Mouse (Mus musculus) adrenal gland, postnatal 10 days (tissue): Measurements from ENCODE around the gene Cyp2d22. TPM values are rescaled to one million over a fixed set of nuclear protein-coding genes. Genes with fewer than 3 reads are reported as not detected.
"Not testable (repeated sequence)": the region's sequence is repeated elsewhere in the genome, so short reads cannot be mapped to it uniquely, and the experiment has no call there.

Experiments
- DNase-seq: peaks from one replicate; pipeline ENCODE4 v3.0.0; 2021; ENCODE audit warnings: mixed read lengths
- total RNA-seq, 2 experiments: library from RNA; stranded (reverse); gene quantifications; 2 replicates each; pipeline ENCODE4 v1.2.3; 2021

Gene Cyp2d22
- total RNA-seq, 2 experiments from 2014 or later, result 32.2 to 35.4 TPM

- DNase-seq, result peak; percentile 44
Measured at GRCm38 (mm10) chr15:82376393-82377138, 3.5 kb downstream of the Cyp2d22 start.

DNA sequence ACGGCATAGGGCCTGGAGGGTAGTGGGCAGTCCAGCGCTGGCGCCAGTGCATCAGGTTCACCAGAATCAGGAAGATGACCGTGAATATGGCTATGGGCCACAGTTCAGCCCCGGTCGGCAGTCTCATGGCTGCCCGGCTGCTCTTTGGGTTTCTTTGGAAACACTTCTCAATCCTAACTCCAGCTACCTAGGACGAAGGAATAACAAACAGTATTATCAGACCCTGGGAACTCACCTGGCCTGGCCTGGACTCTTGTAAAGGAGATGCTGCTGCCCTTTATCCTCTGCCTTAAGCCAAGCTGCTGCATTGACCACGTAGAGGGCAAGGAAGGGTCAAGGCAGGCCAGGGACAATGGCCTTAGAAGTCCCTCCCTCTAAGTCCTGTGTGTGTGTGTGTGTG, 4.2 kb downstream of the Cyp2d22 start:
- DNase-seq, result no peak

GRCm38 (mm10) chr15:82374437-82374836, 5.6 kb downstream of the Cyp2d22 start:
- DNase-seq, result no peak

GRCm38 (mm10) chr15:82372991-82373390, 7.1 kb downstream of the Cyp2d22 start:
- DNase-seq, result no peak

GRCm38 (mm10) chr15:82372446-82372845, 7.6 kb downstream of the Cyp2d22 start:
- DNase-seq, result no peak

- DNase-seq, result no peak
Measured at GRCm38 (mm10) chr15:82368851-82369250, 11.2 kb downstream of the Cyp2d22 start.

DNA sequence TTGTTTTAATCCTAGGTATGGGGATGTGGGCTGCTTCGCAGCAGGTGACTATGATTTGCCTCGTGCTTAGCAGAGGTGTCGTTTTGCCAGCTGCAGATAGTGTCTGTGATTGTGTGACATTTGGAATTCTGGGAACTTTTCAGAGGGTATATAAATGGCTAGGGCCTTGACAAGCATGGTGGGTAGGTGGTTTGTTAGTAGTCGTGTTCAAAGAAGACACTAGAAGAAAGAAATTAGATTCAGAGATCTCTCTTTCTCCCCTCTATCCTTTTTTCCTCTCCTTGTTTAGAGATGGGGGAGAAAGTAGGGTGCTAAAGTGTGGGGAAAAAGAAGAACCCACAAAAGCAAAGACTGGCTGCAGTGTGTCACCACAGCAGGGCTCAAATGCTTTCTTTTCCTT, 11.9 kb downstream of the Cyp2d22 start:
- no peak for DNase-seq

DNA sequence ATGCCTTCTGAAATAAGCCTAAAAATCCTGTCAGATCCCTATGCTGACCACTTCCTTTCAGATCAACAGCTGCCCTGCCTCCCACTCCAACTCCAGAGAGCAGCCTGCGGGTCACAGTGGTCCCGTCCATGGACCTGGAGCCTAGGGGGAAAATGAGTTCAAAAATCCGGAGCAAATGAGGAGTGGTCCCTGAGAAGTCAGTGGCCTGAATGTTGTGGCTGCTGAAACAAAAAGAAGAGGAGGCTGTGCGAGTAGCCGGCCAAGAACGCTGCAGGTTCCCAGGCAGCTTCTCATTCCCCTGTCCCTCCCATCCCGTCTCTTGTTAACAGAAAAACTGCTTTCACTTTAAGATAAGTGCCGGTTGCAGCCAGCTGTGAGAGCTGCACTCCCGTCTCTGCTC, 15.5 kb downstream of the Cyp2d22 start:
- not testable (repeated sequence) for DNase-seq

GRCm38 (mm10) chr15:82363801-82364200, 16.3 kb downstream of the Cyp2d22 start:
- not testable (repeated sequence) for DNase-seq

GRCm38 (mm10) chr15:82362234-82362633, 17.8 kb downstream of the Cyp2d22 start:
- no peak for DNase-seq

DNA sequence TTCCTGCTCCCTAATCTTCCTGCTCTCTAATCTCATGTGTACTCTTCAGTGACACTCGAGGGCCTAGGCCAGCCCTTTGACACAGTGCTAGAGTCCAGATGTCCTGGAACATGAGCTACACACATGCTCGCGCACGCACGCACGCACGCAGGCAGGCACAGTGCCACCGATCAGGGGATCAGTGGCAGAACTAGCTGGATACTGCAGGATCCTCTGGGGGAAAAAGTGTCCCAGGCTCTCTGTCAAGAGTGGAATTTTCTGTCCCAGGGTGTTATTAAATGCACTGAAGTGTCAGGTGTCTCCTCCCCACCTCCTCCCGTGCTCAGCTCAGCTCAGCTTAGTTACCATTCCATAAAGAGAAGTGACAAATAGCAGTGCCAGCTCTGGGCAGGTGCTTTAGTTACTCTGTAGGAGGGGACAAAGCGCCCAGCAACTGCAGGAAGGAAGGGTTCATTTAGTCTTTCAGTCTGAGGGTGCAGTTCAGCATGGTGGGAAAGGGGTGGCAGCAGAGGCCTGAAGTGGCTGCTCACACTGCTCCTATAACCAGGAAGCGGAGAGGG, 18.5 kb downstream of the Cyp2d22 start:
- DNase-seq, result no peak

DNA sequence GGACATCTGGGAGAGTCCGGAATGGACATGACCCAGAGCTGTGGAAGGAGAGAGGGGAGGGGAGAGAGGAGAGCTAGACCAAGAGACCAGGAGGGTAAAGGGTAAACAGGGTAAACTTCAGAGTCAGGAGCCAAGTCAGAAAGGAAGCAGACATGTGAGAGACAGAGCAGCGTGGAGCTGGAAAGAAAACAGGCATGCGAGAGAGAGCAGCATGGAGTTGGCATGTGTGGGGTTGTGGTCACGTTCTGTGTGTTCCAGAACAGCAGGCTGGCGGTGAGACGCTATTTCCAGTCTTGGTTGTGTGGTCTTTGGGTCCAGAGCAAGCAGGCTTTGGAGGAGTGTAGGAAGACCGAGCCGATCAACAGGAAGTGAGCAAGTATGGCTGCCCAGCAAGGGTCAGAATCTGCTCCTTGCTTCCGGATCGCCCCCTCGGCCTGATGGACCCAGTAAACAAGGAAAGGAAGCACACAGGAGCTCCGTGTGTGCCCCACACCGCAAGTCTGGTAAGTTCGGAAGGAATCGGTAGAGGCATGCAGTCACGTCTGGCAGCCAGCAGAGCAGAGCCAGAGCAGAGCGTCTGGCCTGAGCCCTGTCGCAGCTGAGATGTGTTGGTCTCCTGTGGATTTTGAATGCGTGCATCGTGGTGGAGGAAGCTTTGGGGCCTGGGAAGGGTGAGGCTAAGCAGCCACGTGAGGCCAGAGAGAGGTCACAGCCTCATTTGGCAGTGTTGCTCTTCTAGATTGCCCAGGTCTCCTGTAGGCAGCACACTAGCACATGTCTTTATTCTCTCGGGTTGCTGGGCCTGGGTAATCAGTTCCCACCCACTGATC, 21.4 kb downstream of the Cyp2d22 start:
- peak; percentile 44 for DNase-seq

DNA sequence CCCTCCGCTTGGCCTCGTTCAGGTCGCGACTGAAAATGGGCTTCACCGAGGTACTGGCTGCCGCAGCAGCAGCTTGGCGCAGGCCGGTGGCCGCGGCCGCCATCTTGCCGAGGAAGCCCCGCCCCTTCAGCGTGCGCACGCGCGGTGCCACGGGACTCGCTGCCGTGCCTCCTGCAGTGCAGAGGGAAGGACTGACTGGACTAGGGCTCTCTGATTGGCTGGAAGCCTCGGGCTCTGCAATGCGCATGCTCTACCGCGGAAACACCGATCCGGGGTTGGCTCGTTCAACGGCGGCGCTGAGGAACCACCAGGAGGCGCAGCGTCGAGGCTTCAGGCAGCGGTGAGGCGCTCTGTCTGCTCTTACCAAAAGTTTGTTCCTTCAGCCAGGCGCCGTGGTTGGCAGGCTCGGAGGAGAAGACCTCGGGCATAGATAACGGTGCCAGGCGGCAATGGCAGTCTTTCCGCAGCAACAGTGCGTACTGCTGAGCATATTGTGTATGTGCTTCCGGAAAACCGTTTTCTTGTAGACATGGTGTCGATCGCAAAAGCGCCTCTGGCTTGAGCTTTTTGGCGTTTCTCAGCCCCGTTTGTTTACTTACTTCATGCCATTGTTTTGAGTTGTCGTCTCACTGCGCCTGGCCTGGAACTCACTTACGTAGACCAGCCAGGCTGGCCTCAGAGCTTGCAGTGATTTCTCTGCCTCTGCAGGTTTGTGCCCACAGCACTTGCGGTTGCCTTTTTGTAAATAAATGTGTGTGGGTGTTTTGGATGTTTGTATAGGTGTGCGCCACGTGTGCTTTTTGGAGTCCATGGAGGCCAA, 25.7 kb downstream of the Cyp2d22 start, which contains the start of gene Ndufa6:
Ndufa6 (minus strand) TSS at position 197 of the 820 bp plus-strand sequence.
- DNase-seq, result peak; percentile 98

DNA sequence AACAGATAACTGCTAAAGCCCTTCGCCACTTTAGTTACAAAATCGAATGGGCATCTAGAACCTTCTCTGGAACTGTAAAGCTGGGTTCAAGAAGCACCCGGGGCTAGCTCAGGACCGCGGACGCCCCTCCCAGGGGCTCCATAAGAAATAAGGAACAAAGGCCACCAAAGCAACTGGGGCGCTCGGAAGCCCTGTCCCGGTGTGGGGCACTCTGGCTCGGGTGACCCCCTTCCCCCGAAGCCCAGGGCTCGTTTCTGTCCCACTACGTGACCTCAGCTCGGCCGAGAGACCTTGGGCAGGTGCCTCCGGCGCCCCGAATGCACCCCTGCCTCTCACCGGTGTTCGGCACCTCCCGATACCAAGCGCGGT, 26.3 kb downstream of the Cyp2d22 start:
- DNase-seq, result no peak

DNA sequence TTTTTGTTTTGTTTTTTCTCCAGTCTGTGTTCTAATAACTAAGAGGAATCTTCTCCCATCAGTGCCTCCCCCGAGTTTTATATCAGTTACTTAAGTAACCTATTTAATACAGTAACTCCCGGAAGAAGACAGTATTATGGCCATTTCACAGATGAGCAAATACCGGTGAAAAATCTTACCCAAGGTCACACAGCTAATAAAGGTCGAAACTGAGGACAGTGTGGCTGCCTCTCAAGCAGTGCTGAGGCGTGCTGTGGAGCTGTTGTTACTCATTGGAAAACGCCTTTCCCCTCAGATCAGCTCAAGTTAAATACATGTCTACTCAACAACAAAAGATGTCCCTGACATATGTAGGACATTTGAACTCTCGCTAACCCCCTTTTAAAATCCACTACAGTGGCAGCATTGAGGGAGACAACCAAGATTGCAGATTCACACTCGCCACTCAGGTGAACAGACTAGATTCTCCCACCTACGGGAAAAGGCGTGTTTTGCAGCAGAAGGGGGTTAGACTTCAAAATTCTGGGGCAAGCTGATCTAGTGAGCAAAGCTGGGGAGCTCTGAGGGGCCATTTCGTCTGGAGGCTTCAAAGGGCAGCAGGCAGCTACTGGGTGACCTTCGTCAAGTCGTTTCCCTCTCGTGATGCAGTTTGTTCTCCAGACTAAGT, 26.8 kb downstream of the Cyp2d22 start:
- DNase-seq, result peak; percentile 40

- DNase-seq, result no peak
Measured at GRCm38 (mm10) chr15:82351480-82351879, 28.6 kb downstream of the Cyp2d22 start.

GRCm38 (mm10) chr15:82350349-82350748, 29.7 kb downstream of the Cyp2d22 start:
- no peak for DNase-seq

DNA sequence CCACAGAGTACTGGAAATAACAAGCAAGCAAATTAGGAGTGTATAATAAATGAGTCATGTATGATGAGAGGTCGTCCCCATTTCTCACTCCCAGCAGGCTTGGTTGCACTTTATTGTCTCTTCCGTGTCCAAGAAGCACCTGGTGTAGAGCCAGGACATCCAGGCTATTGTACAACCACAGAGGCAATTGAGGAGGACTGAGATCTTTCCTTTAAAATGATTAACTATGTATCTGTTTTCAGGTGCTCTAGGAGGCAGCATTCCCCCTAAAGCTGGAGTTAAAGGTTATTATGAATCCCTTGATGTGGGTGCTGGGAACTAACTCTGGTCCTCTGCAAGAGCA, 31.1 kb downstream of the Cyp2d22 start:
- no peak for DNase-seq

GRCm38 (mm10) chr15:82348258-82348998, 31.6 kb downstream of the Cyp2d22 start:
- no peak for DNase-seq

DNA sequence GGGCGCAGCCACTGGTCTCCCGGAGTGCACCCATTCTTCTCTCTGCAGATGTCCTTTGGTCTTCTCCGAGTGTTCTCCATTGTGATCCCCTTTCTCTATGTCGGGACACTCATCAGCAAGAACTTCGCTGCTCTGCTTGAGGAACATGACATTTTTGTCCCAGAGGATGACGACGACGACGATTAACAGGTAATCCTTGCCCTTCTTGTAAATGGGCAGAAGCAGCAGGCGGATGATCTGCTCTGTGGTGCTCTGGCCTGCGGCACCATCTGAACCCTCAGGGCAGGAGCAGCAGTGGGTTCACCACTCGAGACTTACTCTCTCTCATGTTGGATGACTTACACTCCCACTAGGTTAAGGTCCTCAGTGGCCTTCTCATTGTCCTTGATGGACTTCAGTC, 32.2 kb downstream of the Cyp2d22 start:
- no peak for DNase-seq

DNA sequence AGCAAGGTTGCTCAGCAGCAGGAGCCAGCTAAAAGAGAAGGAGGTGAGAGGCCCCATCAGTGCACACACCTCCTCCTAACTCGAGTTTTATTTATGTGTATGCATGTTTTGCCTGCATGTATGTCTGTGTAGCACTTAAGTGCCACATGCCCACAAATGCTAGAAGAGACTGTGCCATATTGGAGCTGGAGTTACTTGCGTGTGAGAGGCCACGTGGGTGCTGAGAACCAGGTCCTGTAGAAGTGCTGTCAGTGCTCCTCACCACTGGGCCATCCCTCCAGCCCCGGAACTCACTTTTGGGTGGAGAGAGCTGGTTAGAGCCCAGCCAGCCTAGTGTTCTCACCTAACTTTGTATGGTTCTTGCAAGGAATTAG, 32.8 kb downstream of the Cyp2d22 start:
- no peak for DNase-seq
